Mouse (Mus musculus) forebrain, embryonic 14.5 days (tissue): ENCODE measurements around the gene Dnajb14. TPM values are rescaled to one million over a fixed set of nuclear protein-coding genes. Genes with fewer than 3 reads are reported as not detected.

Experiments
- ATAC-seq: fragments of 200-750 bp; cut with Nextera tagmentation; 2 replicates; pipeline ENCODE4 v1.8.0; 2017; ENCODE audit warnings: mild to moderate bottlenecking, moderate library complexity
- DNase-seq: peaks from one replicate; pipeline ENCODE4 v3.0.0-alpha.2; 2015; ENCODE audit warnings: low spot score
- H3K27ac ChIP-seq: fragments of 300-500 bp; sonication (generic); 2 replicates; pipeline ENCODE4 v1.5.1; 2014; ENCODE audit warnings: low read depth, mild to moderate bottlenecking, control low read depth, low read length, moderate library complexity
- H3K27me3 ChIP-seq: fragments of 300-500 bp; sonication (generic); replicated peaks from 2 replicates; pipeline ENCODE4 v1.6.1; 2014; ENCODE audit warnings: low read length, control low read depth, mixed read lengths; ENCODE audit not compliant: control insufficient read depth, insufficient read depth
- H3K36me3 ChIP-seq: fragments of 300-500 bp; sonication (generic); 2 replicates; pipeline ENCODE4 v1.6.1; 2014; ENCODE audit warnings: low read length, control low read depth; ENCODE audit not compliant: control insufficient read depth, insufficient read depth
- H3K4me1 ChIP-seq: fragments of 300-500 bp; sonication (generic); 2 replicates; pipeline ENCODE4 v1.6.1; 2014; ENCODE audit warnings: antibody characterized with exemption, low read length, control low read depth; ENCODE audit not compliant: control insufficient read depth, insufficient read depth
- H3K4me2 ChIP-seq: fragments of 300-500 bp; sonication (generic); 2 replicates; pipeline ENCODE4 v1.6.1; 2014; ENCODE audit warnings: mild to moderate bottlenecking, control low read depth, low read length
- H3K4me3 ChIP-seq: fragments of 300-500 bp; sonication (generic); 2 replicates; pipeline ENCODE4 v1.5.1; 2014; ENCODE audit warnings: low read depth, low read length, control low read depth
- H3K9ac ChIP-seq: fragments of 300-500 bp; sonication (generic); 2 replicates; pipeline ENCODE4 v1.6.1; 2014; ENCODE audit warnings: mild to moderate bottlenecking, low read length, control low read depth, moderate library complexity
- H3K9me3 ChIP-seq: fragments of 300-500 bp; sonication (generic); replicated peaks from 2 replicates; pipeline ENCODE4 v1.6.1; 2016; ENCODE audit warnings: low read length, control low read depth, mixed read lengths; ENCODE audit not compliant: control insufficient read depth
- WGBS: fragments of 180-500 bp; shearing (Covaris S2); extraction: QIAGEN DNeasy Blood & Tissue Kit; methylation state at CpG from one replicate; pipeline ENCODE4 v1.1.7; 2014; 5-methylcytosine and 5-hydroxymethylcytosine counted together
- polyA plus RNA-seq: library from polyadenylated mRNA; unstranded; fragments of >200 nt; fragmentation: Nextera tagmentation; extraction: Ambion mirVana; gene quantifications from 2 replicates; pipeline ENCODE4 v1.2.1, GENCODE M21; 2014

Dnajb14 gene
- polyA plus RNA-seq, 1 experiment from 2014 or later, result 6.3 TPM

- 81% methylated on average over 7 of the region's 7 CpGs for WGBS
- Histone ChIP-seq H3K4me1 (no peaks in the 10 kb centered on the region), H3K9me3 (no peaks in the 10 kb centered on the region), H3K27ac (no peak overlapping the region), H3K27me3 (no peaks in the 10 kb centered on the region), H3K36me3 (no peaks in the 10 kb centered on the region), H3K4me2 (no peak overlapping the region), H3K9ac (no peak overlapping the region), H3K4me3 (no peak overlapping the region)
- DNase-seq (no peak), ATAC-seq (no peak)
Measured at GRCm38 (mm10) chr3:137856061-137856460, 11.4 kb upstream of the Dnajb14 start.

DNA sequence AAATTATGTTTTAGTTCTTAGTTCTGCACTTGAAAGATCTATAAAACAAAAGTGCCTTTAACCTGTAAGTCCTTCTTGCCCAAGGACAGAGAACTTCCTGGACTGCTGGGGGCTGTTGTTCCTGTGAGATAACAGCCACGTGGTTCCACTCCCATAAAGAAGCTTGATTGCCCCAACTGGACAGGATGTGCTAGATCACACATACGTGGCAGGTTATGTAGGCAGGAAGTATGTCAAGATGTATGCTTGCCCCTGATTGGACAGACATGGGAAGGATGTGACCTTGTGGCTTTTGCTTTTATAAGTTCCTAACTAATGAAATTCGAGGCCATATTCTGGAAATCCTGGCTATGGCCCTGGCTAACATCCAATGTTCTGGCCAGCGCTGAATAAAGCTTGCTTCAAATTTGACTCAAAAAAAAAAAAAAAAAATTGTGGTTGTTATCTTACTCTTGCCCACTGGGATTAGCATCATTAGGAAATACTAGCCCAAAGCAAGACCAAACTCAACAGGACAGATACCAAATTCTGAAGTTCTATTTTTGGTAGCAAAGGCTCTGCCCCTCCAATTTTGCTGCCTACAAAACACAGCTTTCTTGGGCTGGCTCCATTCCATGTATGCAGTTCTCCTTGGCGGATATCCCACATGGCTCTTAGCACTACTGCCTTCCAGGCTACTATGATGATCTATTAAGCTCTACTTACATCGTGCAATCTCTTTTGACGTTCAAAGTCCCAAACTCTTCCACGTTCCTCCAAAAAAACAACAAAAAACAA, 6.9 kb upstream of the Dnajb14 start:
- H3K36me3 ChIP-seq, result no peaks in the 10 kb centered on the region
- no peak overlapping the region for H3K27ac ChIP-seq
- no peaks in the 10 kb centered on the region for H3K27me3 ChIP-seq
- H3K4me3 ChIP-seq, result no peak overlapping the region
- DNase-seq (peak; percentile 45), ATAC-seq (no peak)
- no peak overlapping the region for H3K9ac ChIP-seq
- 81% methylated on average over 8 of the region's 8 CpGs for WGBS
- no peaks in the 10 kb centered on the region for H3K4me1 ChIP-seq
- H3K9me3 ChIP-seq, result no peaks in the 10 kb centered on the region
- no peak overlapping the region for H3K4me2 ChIP-seq

GRCm38 (mm10) chr3:137861436-137861835, 6.0 kb upstream of the Dnajb14 start:
- DNase-seq (peak; percentile 59), ATAC-seq (no peak)
- no peak overlapping the region for H3K4me3 ChIP-seq
- H3K36me3 ChIP-seq, result 0 out of 2 replicates have a peak, but pooled peaks cover 5% of the 10 kb centered on the region
- no peaks in the 10 kb centered on the region for H3K9me3 ChIP-seq
- no peaks in the 10 kb centered on the region for H3K4me1 ChIP-seq
- no peak overlapping the region for H3K27ac ChIP-seq
- H3K27me3 ChIP-seq, result no peaks in the 10 kb centered on the region
- WGBS, result 24% methylated on average over 4 of the region's 4 CpGs
- no peak overlapping the region for H3K4me2 ChIP-seq
- no peak overlapping the region for H3K9ac ChIP-seq

DNA sequence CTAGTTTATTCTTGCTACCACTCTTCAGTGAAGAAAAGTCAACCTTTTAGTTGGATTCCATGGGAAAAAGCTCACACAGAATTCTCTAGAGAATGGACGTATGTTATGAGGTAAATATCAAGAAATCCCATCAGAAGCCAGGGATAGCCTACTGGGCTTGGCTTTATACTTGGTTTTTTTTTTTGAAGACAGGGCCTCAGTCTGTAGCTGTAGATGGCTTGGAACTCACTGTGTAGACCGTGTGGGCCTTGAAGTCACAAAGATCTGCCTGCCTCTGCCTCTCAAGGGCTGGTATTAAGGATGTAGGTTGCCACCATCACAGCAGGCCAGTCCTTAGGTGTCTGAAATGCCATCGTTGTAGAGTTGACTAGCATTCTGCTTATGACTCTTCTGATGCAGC, 4.9 kb upstream of the Dnajb14 start:
- Histone ChIP-seq H3K27me3 (no peaks in the 10 kb centered on the region), H3K4me2 (no peak overlapping the region)

DNA sequence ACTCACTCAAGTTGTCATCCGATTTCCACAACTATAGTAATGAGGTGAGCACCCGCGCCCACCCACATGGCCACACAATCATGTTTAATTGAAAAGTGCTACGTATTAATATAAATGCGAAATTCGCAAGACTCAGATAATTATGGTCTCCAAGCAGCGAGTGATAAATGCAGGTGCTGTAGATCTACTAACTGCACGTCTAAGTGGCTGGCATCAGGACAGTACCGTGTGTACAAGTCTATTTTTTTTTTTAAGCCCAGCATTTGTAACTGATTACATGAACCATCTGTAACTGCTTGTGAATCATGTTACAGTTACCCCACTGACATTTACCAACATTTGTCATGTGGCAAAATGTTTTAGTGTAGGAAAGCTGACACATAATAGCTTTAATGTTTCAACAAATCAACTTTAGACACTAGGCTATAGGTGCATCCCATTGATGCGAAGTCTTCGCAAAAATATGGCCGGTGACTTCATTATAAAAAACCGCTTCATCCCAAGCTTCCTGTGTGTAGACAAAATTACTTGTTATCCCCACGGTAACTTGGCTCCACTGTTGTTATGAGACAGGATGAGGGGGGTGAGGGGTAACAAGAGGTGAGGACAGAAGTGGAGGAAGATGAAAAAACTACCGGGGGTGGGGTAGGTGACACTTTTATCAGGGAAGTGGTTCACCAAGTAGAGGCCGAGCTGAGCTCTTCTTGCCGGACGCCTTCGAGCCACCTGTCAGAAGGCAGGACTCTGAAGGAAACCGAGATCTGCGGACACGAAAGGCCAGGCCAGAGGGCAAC, 3.9 kb upstream of the Dnajb14 start:
- Histone ChIP-seq H3K4me3 (peak overlapping the region; percentile 84), H3K9me3 (no peaks in the 10 kb centered on the region), H3K27me3 (no peaks in the 10 kb centered on the region), H3K4me1 (peaks cover 6% of the 10 kb centered on the region), H3K4me2 (peak overlapping the region; percentile 61), H3K9ac (peak overlapping the region; percentile 60), H3K27ac (peak overlapping the region; percentile 97), H3K36me3 (peaks cover 11% of the 10 kb centered on the region; the same call in 1 of the 2 replicates)
- WGBS, result 40% methylated on average over 22 of the region's 22 CpGs
- peak; percentile 30 for DNase-seq
- ATAC-seq, result no peak

More for the DNA sequence above, 4.9 kb upstream of the Dnajb14 start:
- H3K27ac ChIP-seq, result no peak overlapping the region
- peaks cover 11% of the 10 kb centered on the region; the same call in 1 of the 2 replicates for H3K36me3 ChIP-seq
- peaks cover 3% of the 10 kb centered on the region; the same call in 1 of the 2 replicates for H3K4me1 ChIP-seq
- ATAC-seq (no peak), DNase-seq (no peak)
- no peak overlapping the region for H3K4me3 ChIP-seq
- 90% methylated on average over 3 of the region's 3 CpGs for WGBS
- H3K9me3 ChIP-seq, result no peaks in the 10 kb centered on the region
- no peak overlapping the region for H3K9ac ChIP-seq

GRCm38 (mm10) chr3:137864124-137864987, 3.1 kb upstream of the Dnajb14 start, which contains the start of gene H2afz:
Gene H2afz, plus strand, starts transcription at chr3:137864487.
- ATAC-seq (peak; percentile 93), DNase-seq (peak; percentile 99)
- Histone ChIP-seq H3K27ac (peak within 1 kb of the TSS; percentile 97), H3K4me2 (peak within 1 kb of the TSS; percentile 61), H3K27me3 (no peaks in the 10 kb centered on the region), H3K4me1 (peaks cover 6% of the 10 kb centered on the region), H3K4me3 (peak within 1 kb of the TSS; percentile 84), H3K36me3 (peaks cover 11% of the 10 kb centered on the region; the same call in 1 of the 2 replicates), H3K9ac (peak within 1 kb of the TSS; percentile 95), H3K9me3 (no peaks in the 10 kb centered on the region)
- under 1% methylated on average over 100 of the region's 115 CpGs for WGBS

- Histone ChIP-seq H3K4me3 (peak overlapping the region; percentile 84), H3K27ac (peak overlapping the region; percentile 97), H3K4me1 (peaks cover 6% of the 10 kb centered on the region), H3K9me3 (no peaks in the 10 kb centered on the region), H3K36me3 (peaks cover 11% of the 10 kb centered on the region; the same call in 1 of the 2 replicates), H3K27me3 (no peaks in the 10 kb centered on the region), H3K9ac (peak overlapping the region; percentile 95), H3K4me2 (peak overlapping the region; percentile 50)
- peak; percentile 96 for DNase-seq
- WGBS, result under 1% methylated on average over 69 of the region's 74 CpGs
- ATAC-seq, result peak; percentile 41
Measured at GRCm38 (mm10) chr3:137864988-137865982, 2.2 kb upstream of the Dnajb14 start.
